Comparison of ENCODE assay signal across 8 mouse cellular contexts in the genomic region with DNA sequence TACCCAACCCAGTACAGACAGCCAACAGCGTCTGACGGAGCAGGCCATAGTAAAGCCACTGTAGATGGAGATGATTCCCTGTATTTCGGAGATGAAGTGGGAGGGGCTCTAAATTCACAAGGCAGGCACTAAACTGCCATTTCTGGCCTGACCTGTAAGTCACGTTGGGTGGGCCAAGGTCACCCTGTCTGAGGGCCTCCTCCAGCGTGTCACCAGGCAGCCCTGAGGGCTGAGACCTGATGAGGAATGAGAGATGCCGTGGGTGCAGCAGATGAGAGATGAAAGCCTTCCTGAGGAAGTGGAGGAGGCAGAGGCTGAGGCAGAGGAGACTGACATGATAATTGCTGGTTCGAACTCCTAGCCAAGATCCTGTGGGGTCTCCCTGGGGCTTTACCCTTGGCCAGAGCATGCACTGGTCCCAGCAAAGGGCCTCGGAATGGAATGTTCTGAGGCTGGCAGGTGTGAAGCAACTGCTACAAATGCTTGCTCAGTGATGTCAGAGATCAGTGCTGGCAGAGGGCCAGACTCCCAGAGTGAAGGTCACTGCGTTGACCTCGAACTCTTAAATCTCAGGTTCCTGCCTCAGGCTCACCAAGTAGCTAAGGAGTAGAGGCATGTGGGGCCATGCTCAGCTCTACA. TPM values are rescaled to one million over a fixed set of nuclear protein-coding genes. Genes with fewer than 3 reads are reported as not detected.
DNase-seq lines count a peak whose midpoint lies in the region; ATAC-seq and TF ChIP-seq lines count a peak whose summit lies in the region.

No protein-coding gene starts in this region.

- H3K9ac ChIP-seq in liver, adult 2 months (ENCODE audit: low read depth, low read length) = no peak overlapping the region
- no peak overlapping the region for H3K9ac ChIP-seq in liver, embryonic 12.5 days
- no peak overlapping the region for H3K9ac ChIP-seq in embryonic facial prominence, embryonic 13.5 days
- no peak overlapping the region for H3K9ac ChIP-seq in stomach, embryonic 15.5 days
- no peak overlapping the region for H3K9ac ChIP-seq in midbrain, embryonic 11.5 days (ENCODE audit: low read length)

- no peaks in the 10 kb centered on the region for H3K79me2 ChIP-seq in liver, adult 2 months (ENCODE audit: control insufficient read depth, insufficient read depth, low read length)

- H3K27ac ChIP-seq in liver, adult 2 months (replicated peaks; ENCODE audit: insufficient read depth, low read depth, low read length) = no peak overlapping the region
- no peak overlapping the region for H3K27ac ChIP-seq in liver, embryonic 12.5 days
- peak overlapping the region; percentile 62 for H3K27ac ChIP-seq in embryonic facial prominence, embryonic 13.5 days
- no peak overlapping the region; the same call in 1 of the 2 replicates for H3K27ac ChIP-seq in stomach, embryonic 15.5 days
- no peak overlapping the region for H3K27ac ChIP-seq in midbrain, embryonic 11.5 days (ENCODE audit: low read depth, low read length)

- no peaks in the 10 kb centered on the region for H3K9me3 ChIP-seq in liver, embryonic 12.5 days (replicated peaks)
- H3K9me3 ChIP-seq in embryonic facial prominence, embryonic 13.5 days = no peaks in the 10 kb centered on the region
- H3K9me3 ChIP-seq in stomach, embryonic 15.5 days = no peaks in the 10 kb centered on the region
- H3K9me3 ChIP-seq in midbrain, embryonic 11.5 days (ENCODE audit: control insufficient read depth, low read length) = no peaks in the 10 kb centered on the region

- WGBS in liver, adult 2 months = 43% methylated on average over 10 of the region's 10 CpGs
- 56% methylated on average over 10 of the region's 10 CpGs for WGBS in liver, embryonic 12.5 days (ENCODE audit: insufficient replicate concordance)
- WGBS in embryonic facial prominence, embryonic 13.5 days = 50% methylated on average over 10 of the region's 10 CpGs
- WGBS in stomach, embryonic 15.5 days = 47% methylated on average over 10 of the region's 10 CpGs
- WGBS in midbrain, embryonic 11.5 days = 81% methylated on average over 10 of the region's 10 CpGs

- no peaks in the 10 kb centered on the region for H3K27me3 ChIP-seq in liver, adult 2 months (ENCODE audit: control insufficient read depth, insufficient read depth, low read length)
- H3K27me3 ChIP-seq in liver, embryonic 12.5 days (replicated peaks) = peaks cover 15% of the 10 kb centered on the region
- H3K27me3 ChIP-seq in embryonic facial prominence, embryonic 13.5 days = no peaks in the 10 kb centered on the region
- no peaks in the 10 kb centered on the region for H3K27me3 ChIP-seq in stomach, embryonic 15.5 days (replicated peaks)
- no peaks in the 10 kb centered on the region for H3K27me3 ChIP-seq in midbrain, embryonic 11.5 days (ENCODE audit: control insufficient read depth, insufficient read depth, low read length)

- DNase-seq in liver, adult 2 months (ENCODE audit: extremely low read depth, low read depth, low spot score) = peak; percentile 89
- peak; percentile 77 for DNase-seq in kidney, postnatal 10 days
- no peak for DNase-seq in midbrain, embryonic 11.5 days (ENCODE audit: low spot score, missing footprints)
- DNase-seq in right cerebral cortex, adult 2 months (ENCODE audit: low spot score in 2 of 2) = no peak

- TF ChIP-seq CTCF in liver, adult 2 months (IDR thresholded peaks at IDR 0.05; ENCODE audit: low read depth, low read length) = no peak

- H3K4me3 ChIP-seq in liver, adult 2 months (ENCODE audit: insufficient read depth, low read depth, low read length) = no peak overlapping the region
- H3K4me3 ChIP-seq in liver, embryonic 12.5 days = no peak overlapping the region
- no peak overlapping the region for H3K4me3 ChIP-seq in embryonic facial prominence, embryonic 13.5 days
- no peak overlapping the region for H3K4me3 ChIP-seq in stomach, embryonic 15.5 days (replicated peaks)
- no peak overlapping the region for H3K4me3 ChIP-seq in midbrain, embryonic 11.5 days (ENCODE audit: low read depth, low read length)

- H3K4me1 ChIP-seq in liver, adult 2 months (ENCODE audit: control insufficient read depth, insufficient read depth, low read length) = peaks cover 10% of the 10 kb centered on the region
- H3K4me1 ChIP-seq in liver, embryonic 12.5 days = peaks cover 17% of the 10 kb centered on the region
- H3K4me1 ChIP-seq in embryonic facial prominence, embryonic 13.5 days = peaks cover 10% of the 10 kb centered on the region
- H3K4me1 ChIP-seq in stomach, embryonic 15.5 days = peaks cover 25% of the 10 kb centered on the region
- H3K4me1 ChIP-seq in midbrain, embryonic 11.5 days (ENCODE audit: control insufficient read depth, insufficient read depth, low read length) = no peaks in the 10 kb centered on the region

- no peak for ATAC-seq in liver, embryonic 12.5 days
- ATAC-seq in embryonic facial prominence, embryonic 13.5 days (ENCODE audit: insufficient number of reproducible peaks, insufficient read depth, low FRiP score, low TSS enrichment, low read depth) = no peak
- peak; percentile 23; the same call in 1 of the 2 replicates for ATAC-seq in stomach, embryonic 15.5 days (ENCODE audit: insufficient read depth, low FRiP score, low read depth)
- ATAC-seq in midbrain, embryonic 11.5 days (ENCODE audit: low FRiP score) = no peak
- ATAC-seq in megakaryocyte, adult 5-6 weeks (ENCODE audit: poor library complexity, severe bottlenecking) = no peak

- no peak overlapping the region for H3K4me2 ChIP-seq in liver, embryonic 12.5 days
- H3K4me2 ChIP-seq in embryonic facial prominence, embryonic 13.5 days = no peak overlapping the region
- no peak overlapping the region for H3K4me2 ChIP-seq in stomach, embryonic 15.5 days
- H3K4me2 ChIP-seq in midbrain, embryonic 11.5 days = no peak overlapping the region

- no peak for TF ChIP-seq POLR2A in liver, adult 2 months (IDR thresholded peaks at IDR 0.05; ENCODE audit: extremely low read depth, insufficient read depth, low read length)

- H3K36me3 ChIP-seq in liver, adult 2 months (ENCODE audit: control insufficient read depth, insufficient read depth, low read length) = no peaks in the 10 kb centered on the region
- no peaks in the 10 kb centered on the region for H3K36me3 ChIP-seq in liver, embryonic 12.5 days
- no peaks in the 10 kb centered on the region for H3K36me3 ChIP-seq in embryonic facial prominence, embryonic 13.5 days
- no peaks in the 10 kb centered on the region for H3K36me3 ChIP-seq in stomach, embryonic 15.5 days
- no peaks in the 10 kb centered on the region for H3K36me3 ChIP-seq in midbrain, embryonic 11.5 days (ENCODE audit: control insufficient read depth, insufficient read depth, low read length)

RNA-seq across cellular contexts. Expression of gene Proser2, which starts 55.0 kb away (rescaled TPM):
- 8.9 and 10.1 TPM in 2 replicates for total RNA-seq in liver, adult 2 months (2014; rRNA removed)
- 20.0 and 30.6 TPM in 2 replicates for polyA plus RNA-seq in liver, adult 2 months (2012; rRNA removed)
- 7.0 and 8.1 TPM in 2 replicates for polyA plus RNA-seq in liver, embryonic 12.5 days (2016; fragmentation: Nextera tagmentation; extraction: Ambion mirVana)
- polyA plus RNA-seq in embryonic facial prominence, embryonic 13.5 days (2015; fragmentation: Nextera tagmentation; extraction: Ambion mirVana) = 9.4 and 10.1 TPM in 2 replicates
- polyA plus RNA-seq in stomach, embryonic 15.5 days (2015; fragmentation: Nextera tagmentation; extraction: Ambion mirVana) = 29.0 and 32.8 TPM in 2 replicates
- 2.5 and 3.5 TPM in 2 replicates for polyA plus RNA-seq in midbrain, embryonic 11.5 days (2014; fragmentation: Nextera tagmentation; extraction: Ambion mirVana)
- total RNA-seq in megakaryocyte, adult 5-6 weeks (2015) = not detected in 2 replicates
- 0.15 TPM in 1 of 2 replicates, not detected in the other for total RNA-seq in megakaryocyte, adult 5-6 weeks (2017)

Comparison
In these comparisons a context has a peak if more than half of its experiments do, and no peak if none do; other contexts are left out.
1. DNase-seq: peak in liver, adult 2 months (single experiment) and kidney, postnatal 10 days (single experiment); none in midbrain, embryonic 11.5 days (single experiment) and right cerebral cortex, adult 2 months (0 of 2).